Mouse (Mus musculus): Measurements from ENCODE around the gene Olfr272. TPM values are rescaled to one million over a fixed set of nuclear protein-coding genes. Genes with fewer than 3 reads are reported as not detected.

The Olfr272 gene
- not detected in 3 replicates for total RNA-seq (2017)

GRCm38 (mm10) chr4:52919078-52919477, at the start of gene Olfr272:
TSS of gene Olfr272 (minus strand) at chr4:52919178.
- ATAC-seq (replicated peaks; ENCODE audit: insufficient number of reproducible peaks, low FRiP score, low TSS enrichment, poor library complexity, severe bottlenecking) = no peak

- no peak for ATAC-seq (replicated peaks; ENCODE audit: insufficient number of reproducible peaks, low FRiP score, low TSS enrichment, poor library complexity, severe bottlenecking)
Measured at GRCm38 (mm10) chr4:52964247-52964646, 45.3 kb upstream of the Olfr272 start, which contains the start of gene Olfr270. TSS of gene Olfr270 (plus strand) at chr4:52964547.

- ATAC-seq (replicated peaks; ENCODE audit: insufficient number of reproducible peaks, low FRiP score, low TSS enrichment, poor library complexity, severe bottlenecking) = no peak
Measured at GRCm38 (mm10) chr4:52958693-52959092, 39.7 kb upstream of the Olfr272 start.

GRCm38 (mm10) chr4:52949005-52949404, 30.0 kb upstream of the Olfr272 start:
- no peak for ATAC-seq (replicated peaks; ENCODE audit: insufficient number of reproducible peaks, low FRiP score, low TSS enrichment, poor library complexity, severe bottlenecking)

- no peak for ATAC-seq (replicated peaks; ENCODE audit: insufficient number of reproducible peaks, low FRiP score, low TSS enrichment, poor library complexity, severe bottlenecking)
Measured at GRCm38 (mm10) chr4:52946665-52947064, 27.7 kb upstream of the Olfr272 start.

- no peak for ATAC-seq (replicated peaks; ENCODE audit: insufficient number of reproducible peaks, low FRiP score, low TSS enrichment, poor library complexity, severe bottlenecking)
Measured at GRCm38 (mm10) chr4:52930480-52930879, 11.5 kb upstream of the Olfr272 start.

- ATAC-seq (replicated peaks; ENCODE audit: insufficient number of reproducible peaks, low FRiP score, low TSS enrichment, poor library complexity, severe bottlenecking) = no peak
Measured at GRCm38 (mm10) chr4:52917311-52917688, 1.7 kb downstream of the Olfr272 start.

- ATAC-seq (replicated peaks; ENCODE audit: insufficient number of reproducible peaks, low FRiP score, low TSS enrichment, poor library complexity, severe bottlenecking) = no peak
Measured at GRCm38 (mm10) chr4:52916659-52917310, 2.2 kb downstream of the Olfr272 start.

GRCm38 (mm10) chr4:52912409-52912808, 6.6 kb downstream of the Olfr272 start:
- ATAC-seq (replicated peaks; ENCODE audit: insufficient number of reproducible peaks, low FRiP score, low TSS enrichment, poor library complexity, severe bottlenecking) = no peak

GRCm38 (mm10) chr4:52909542-52909941, 9.4 kb downstream of the Olfr272 start:
- no peak for ATAC-seq (replicated peaks; ENCODE audit: insufficient number of reproducible peaks, low FRiP score, low TSS enrichment, poor library complexity, severe bottlenecking)

GRCm38 (mm10) chr4:52864156-52864555, 54.8 kb downstream of the Olfr272 start:
- no peak for ATAC-seq (replicated peaks; ENCODE audit: insufficient number of reproducible peaks, low FRiP score, low TSS enrichment, poor library complexity, severe bottlenecking)

Other genes starting within 250 kb of the Olfr272 start
- not detected in 3 replicates for gene Olfr275, start 104.6 kb downstream of the Olfr272 start, total RNA-seq (2017)
- gene Olfr273, start 59.9 kb downstream of the Olfr272 start, total RNA-seq (2017) = not detected in 3 replicates
- not detected in 3 replicates for gene Olfr270, start 45.4 kb upstream of the Olfr272 start, total RNA-seq (2017)
- not detected in 3 replicates for gene Nipsnap3a, start 70.1 kb upstream of the Olfr272 start, total RNA-seq (2017)
- 39.4 to 60.4 TPM (median 56.4 TPM) in 3 replicates for gene Nipsnap3b, start 92.7 kb upstream of the Olfr272 start, total RNA-seq (2017)
- 21.5 to 30.2 TPM (median 25.1 TPM) in 3 replicates for gene Abca1, start 240.7 kb upstream of the Olfr272 start, total RNA-seq (2017)

All from monocyte, adult 5-6 weeks (primary cell).